Mouse (Mus musculus): ENCODE data around the gene Cbr1.

DNA sequence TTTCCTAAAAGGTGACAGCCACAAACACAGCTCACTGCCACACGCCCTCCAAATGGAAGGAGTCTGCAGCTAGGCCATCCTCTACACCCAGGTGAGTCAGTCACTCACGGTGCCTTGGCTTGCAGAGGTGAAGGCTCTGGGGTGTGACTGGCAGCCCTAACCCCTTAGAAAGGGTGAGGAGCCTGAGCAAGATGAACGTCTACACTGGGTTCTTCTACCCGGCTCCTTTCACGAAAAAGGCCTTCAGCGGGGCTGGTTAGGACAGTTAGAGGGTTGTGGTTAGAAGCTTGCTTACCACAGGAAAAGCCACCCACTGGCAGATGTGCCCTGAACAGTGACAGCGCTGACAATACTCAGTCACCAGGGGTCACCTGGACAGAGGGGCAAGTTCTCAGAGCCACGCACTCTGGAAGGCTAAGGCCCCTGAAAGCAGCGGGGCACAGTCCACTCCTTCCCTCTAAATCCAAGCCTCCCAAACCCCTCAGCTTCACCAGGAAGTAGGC lies 19.9 kb upstream of the Cbr1 start:
- no peak for TF ChIP-seq CTCF (IDR thresholded peaks at IDR 0.05; ENCODE audit: low read depth)
- TF ChIP-seq EP300 (IDR thresholded peaks at IDR 0.05; ENCODE audit: low read depth) = no peak
